Mouse (Mus musculus): ENCODE results near the gene Rhbdd2.

DNA sequence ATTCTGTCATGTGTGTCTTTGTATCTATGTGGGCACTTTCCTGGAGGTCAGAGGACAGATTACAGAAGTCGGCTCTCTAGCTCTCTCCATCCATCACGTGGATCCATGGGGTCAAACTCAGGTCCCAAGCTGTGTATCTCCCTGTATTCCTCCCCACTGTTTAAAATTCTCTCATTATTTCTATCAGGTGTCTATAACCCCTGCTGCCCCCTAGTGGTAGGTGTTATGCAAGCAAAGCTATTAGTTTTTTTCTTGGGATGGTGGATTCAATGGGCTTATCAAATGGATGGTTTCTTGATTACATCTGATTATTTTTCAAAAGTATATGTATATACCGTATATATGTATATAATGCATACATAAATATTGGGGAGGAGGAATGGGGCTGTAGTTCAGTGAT lies 1.8 kb upstream of the Rhbdd2 start:
- TF ChIP-seq POLR2A (IDR thresholded peaks at IDR 0.05; ENCODE audit: low read depth, low read length): no peak
- TF ChIP-seq CTCF (IDR thresholded peaks at IDR 0.05; ENCODE audit: borderline replicate concordance, insufficient read depth, low read length): no peak
